Mouse (Mus musculus): Measurements from ENCODE around the gene Nsa2. TPM values are rescaled to one million over a fixed set of nuclear protein-coding genes. Genes with fewer than 3 reads are reported as not detected.

The Nsa2 gene
- total RNA-seq (2023), result 198 TPM

DNA sequence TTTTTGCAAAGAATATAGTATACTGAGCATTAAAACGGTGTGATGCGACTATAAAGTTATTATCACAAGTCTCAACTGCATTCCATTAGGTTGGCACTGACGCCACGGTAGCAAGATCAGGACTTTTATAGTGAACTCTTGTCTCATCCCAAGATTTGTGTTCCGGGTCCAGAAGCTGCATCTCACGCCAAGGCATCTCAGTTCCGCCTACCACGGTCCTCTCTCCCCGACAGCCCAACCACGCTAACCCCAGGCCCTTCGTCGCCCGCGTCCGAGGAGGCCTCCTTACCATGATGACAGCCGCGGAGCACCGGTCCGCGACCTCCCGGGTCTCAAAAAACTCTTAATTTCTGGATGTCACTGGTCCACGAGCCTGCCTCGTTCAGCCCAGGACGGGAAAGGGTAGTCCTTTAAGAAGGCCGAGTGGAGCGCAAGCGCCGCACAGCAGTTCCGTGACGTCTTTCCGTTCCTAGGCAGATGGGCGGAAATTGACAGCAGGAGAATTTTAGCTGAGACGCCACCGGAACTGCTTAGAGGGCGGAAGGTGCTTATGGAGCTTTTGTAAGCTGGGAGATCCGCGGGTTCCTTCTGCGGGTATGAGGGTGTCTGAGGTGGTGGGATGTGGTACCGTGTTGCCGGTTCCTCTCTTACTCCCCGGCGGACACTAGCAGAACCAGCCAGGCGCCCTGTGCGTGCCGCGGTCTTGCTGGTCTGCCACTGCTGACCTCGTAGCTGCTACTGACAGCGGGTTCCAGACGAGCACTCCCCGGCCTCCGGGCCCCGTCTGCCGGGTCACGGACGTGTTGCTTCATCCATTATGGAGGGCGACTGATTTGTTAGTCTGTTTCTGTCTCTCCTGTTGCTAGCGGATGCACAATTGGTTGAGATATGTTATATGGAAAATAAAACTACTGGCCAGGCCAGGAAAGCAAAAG lies at the start of gene Nsa2, which contains the start of gene Gfm2:
Nsa2 (minus strand) TSS at position 472 of the 935 bp plus-strand sequence.
Gfm2 (plus strand) TSS at position 472 of the 935 bp plus-strand sequence.

GRCm38 (mm10) chr13:97099187-97099852 lies 38.4 kb downstream of the Nsa2 start, which contains the start of gene Gm6169:
Gene Gm6169 (minus strand): TSS chr13:97099237.

Other genes starting within 250 kb of the Nsa2 start
- not detected for gene Gcnt4, start 213.2 kb downstream of the Nsa2 start, total RNA-seq (2023)
- gene 1700029F12Rik, start 103.6 kb downstream of the Nsa2 start, total RNA-seq (2023), result not detected
- gene Fam169a, start 70.7 kb downstream of the Nsa2 start, total RNA-seq (2023), result not detected
- not detected for gene Gm6169, start 38.7 kb downstream of the Nsa2 start, total RNA-seq (2023)
- 26.4 TPM for gene Gfm2, start within 50 bp of the Nsa2 start, total RNA-seq (2023)
- gene Hexb, start 60.4 kb upstream of the Nsa2 start, total RNA-seq (2023), result 27.6 TPM
- gene Enc1, start 103.2 kb upstream of the Nsa2 start, total RNA-seq (2023), result 19.4 TPM